Mouse (Mus musculus) embryonic facial prominence, embryonic 13.5 days (tissue): Measurements from ENCODE around the gene Reps1. TPM values are rescaled to one million over a fixed set of nuclear protein-coding genes. Genes with fewer than 3 reads are reported as not detected.

Experiments
- ATAC-seq: fragments of 200-750 bp; cut with Nextera tagmentation; 2 replicates; pipeline ENCODE4 v1.8.0; 2017; ENCODE audit warnings: low read depth; ENCODE audit not compliant: insufficient number of reproducible peaks, insufficient read depth, low FRiP score, low TSS enrichment
- H3K27ac ChIP-seq: fragments of 300-500 bp; sonication (generic); 2 replicates; pipeline ENCODE4 v1.5.1; 2015; ENCODE audit warnings: moderate library complexity, mild to moderate bottlenecking, inconsistent platforms
- H3K27me3 ChIP-seq: fragments of 300-500 bp; sonication (generic); 2 replicates; pipeline ENCODE4 v1.6.1; 2015; ENCODE audit warnings: mild to moderate bottlenecking, inconsistent platforms
- H3K36me3 ChIP-seq: fragments of 300-500 bp; sonication (generic); 2 replicates; pipeline ENCODE4 v1.6.1; 2015; ENCODE audit warnings: mild to moderate bottlenecking, inconsistent platforms
- H3K4me1 ChIP-seq: fragments of 300-500 bp; sonication (generic); 2 replicates; pipeline ENCODE4 v1.6.1; 2015; ENCODE audit warnings: inconsistent platforms
- H3K4me2 ChIP-seq: fragments of 300-500 bp; sonication (generic); 2 replicates; pipeline ENCODE4 v1.6.1; 2015; ENCODE audit warnings: moderate library complexity, mild to moderate bottlenecking, inconsistent platforms
- H3K4me3 ChIP-seq: fragments of 300-500 bp; sonication (generic); 2 replicates; pipeline ENCODE4 v1.5.1; 2015; ENCODE audit warnings: mild to moderate bottlenecking, inconsistent platforms
- H3K9ac ChIP-seq: fragments of 300-500 bp; sonication (generic); 2 replicates; pipeline ENCODE4 v1.6.1; 2015; ENCODE audit warnings: mild to moderate bottlenecking, inconsistent platforms
- H3K9me3 ChIP-seq: fragments of 300-500 bp; sonication (generic); 2 replicates; pipeline ENCODE4 v1.6.1; 2016; ENCODE audit warnings: inconsistent platforms
- WGBS: fragments of 180-500 bp; shearing (Covaris S2); methylation state at CpG from one replicate; pipeline ENCODE4 v1.1.7; 2015; ENCODE audit warnings: mixed read lengths; 5-methylcytosine and 5-hydroxymethylcytosine counted together
- polyA plus RNA-seq: library from polyadenylated mRNA; unstranded; fragments of >200 nt; fragmentation: Nextera tagmentation; extraction: Ambion mirVana; gene quantifications from 2 replicates; pipeline ENCODE4 v1.2.1, GENCODE M21; 2015

The Reps1 gene
- polyA plus RNA-seq, 1 experiment from 2014 or later = 17.2 TPM

DNA sequence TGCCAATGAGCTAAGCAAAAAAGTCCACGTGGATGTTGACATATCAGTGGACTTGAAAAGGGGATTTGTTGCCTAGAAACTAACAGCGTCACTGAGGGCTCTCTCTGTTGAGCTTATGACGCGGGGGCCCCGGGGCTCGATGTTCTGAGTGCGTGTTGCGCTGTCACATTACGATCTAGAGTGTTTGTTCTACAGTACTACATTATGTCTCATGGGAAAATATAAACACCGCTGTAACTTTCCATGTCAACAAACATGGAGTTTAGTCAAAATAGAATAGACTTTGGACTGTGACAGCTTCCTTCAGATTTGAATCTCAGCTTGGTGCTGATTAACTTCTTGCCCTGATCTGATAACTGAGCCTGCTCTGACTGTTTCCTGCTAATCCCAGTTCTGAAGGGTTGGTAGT, 10.4 kb downstream of the Reps1 start:
- Histone ChIP-seq H3K4me3 (no peak overlapping the region), H3K27me3 (no peaks in the 10 kb centered on the region), H3K9me3 (no peaks in the 10 kb centered on the region), H3K4me1 (peaks cover 27% of the 10 kb centered on the region), H3K36me3 (no peaks in the 10 kb centered on the region), H3K4me2 (no peak overlapping the region), H3K27ac (no peak overlapping the region), H3K9ac (no peak overlapping the region)
- no peak for ATAC-seq
- 88% methylated on average over 10 of the region's 10 CpGs for WGBS

DNA sequence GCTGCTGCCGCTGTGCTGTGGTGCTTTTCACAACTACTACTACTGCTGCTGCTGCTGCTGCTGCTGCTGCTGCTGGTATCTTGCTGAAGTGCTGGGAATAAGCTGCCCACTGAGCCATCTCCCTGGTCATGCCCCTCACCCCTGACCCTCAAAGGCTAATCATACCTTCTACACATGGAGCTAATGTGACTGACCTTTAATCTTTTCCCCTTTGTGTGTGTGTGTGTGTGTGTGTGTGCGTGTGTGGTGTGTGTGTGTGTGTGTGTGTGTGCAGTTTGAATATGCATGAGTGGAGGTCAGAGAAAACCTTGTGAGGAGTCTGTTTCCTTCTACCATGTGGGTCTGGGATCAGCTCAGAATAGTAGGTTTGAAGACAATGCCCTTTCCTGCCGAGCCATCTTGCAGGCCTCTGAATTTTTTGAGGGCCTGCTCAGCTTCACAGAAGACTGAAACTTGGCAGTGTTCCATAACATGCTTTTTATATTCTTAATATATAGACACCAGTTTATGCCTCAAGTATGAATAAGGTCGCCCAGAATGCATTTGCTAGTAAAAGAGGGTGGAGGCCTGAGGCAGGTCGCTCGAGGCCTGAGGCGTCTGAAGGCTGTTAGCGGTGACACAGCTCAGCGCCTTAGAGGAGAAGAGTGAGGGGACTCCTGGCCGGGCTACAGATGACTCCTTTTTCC, 12.2 kb downstream of the Reps1 start:
- Histone ChIP-seq H3K27me3 (no peaks in the 10 kb centered on the region), H3K9me3 (no peaks in the 10 kb centered on the region), H3K4me1 (peaks cover 28% of the 10 kb centered on the region), H3K9ac (no peak overlapping the region), H3K4me2 (no peak overlapping the region), H3K4me3 (no peak overlapping the region), H3K36me3 (no peaks in the 10 kb centered on the region), H3K27ac (peak overlapping the region; percentile 72)
- no peak for ATAC-seq
- 60% methylated on average over 10 of the region's 10 CpGs for WGBS

DNA sequence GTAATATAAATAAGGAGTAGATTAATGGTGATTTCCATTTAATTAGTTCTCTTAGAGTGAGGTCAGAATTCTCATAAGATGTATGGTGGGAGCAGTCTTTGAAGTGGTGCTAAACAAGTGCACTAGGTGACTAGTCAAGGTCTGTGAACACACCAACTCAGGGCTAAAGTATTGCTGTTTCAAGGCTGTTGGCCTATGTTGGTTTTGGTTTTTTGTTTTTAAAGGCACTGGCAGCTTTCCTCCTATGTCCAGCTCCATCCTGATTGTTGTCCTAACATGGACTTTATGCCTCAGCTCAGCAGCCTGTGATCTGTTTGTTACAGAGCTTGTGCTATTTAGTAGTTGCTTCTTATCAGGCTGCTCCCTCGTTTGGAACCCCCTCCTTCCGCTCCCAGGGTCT, 13.2 kb downstream of the Reps1 start:
- ATAC-seq = no peak
- H3K4me3 ChIP-seq = no peak overlapping the region
- no peak overlapping the region for H3K9ac ChIP-seq
- peaks cover 28% of the 10 kb centered on the region for H3K4me1 ChIP-seq
- no peaks in the 10 kb centered on the region for H3K36me3 ChIP-seq
- H3K4me2 ChIP-seq = no peak overlapping the region
- 78% methylated on average over 2 of the region's 2 CpGs for WGBS
- no peaks in the 10 kb centered on the region for H3K27me3 ChIP-seq
- no peak overlapping the region for H3K27ac ChIP-seq
- H3K9me3 ChIP-seq = no peaks in the 10 kb centered on the region

GRCm38 (mm10) chr10:18069576-18069975, 13.9 kb downstream of the Reps1 start:
- Histone ChIP-seq H3K4me2 (no peak overlapping the region), H3K9ac (no peak overlapping the region), H3K27me3 (no peaks in the 10 kb centered on the region), H3K4me3 (no peak overlapping the region), H3K36me3 (no peaks in the 10 kb centered on the region), H3K27ac (no peak overlapping the region), H3K4me1 (peaks cover 28% of the 10 kb centered on the region), H3K9me3 (no peaks in the 10 kb centered on the region)
- WGBS = 65% methylated on average over 2 of the region's 2 CpGs
- ATAC-seq = no peak

DNA sequence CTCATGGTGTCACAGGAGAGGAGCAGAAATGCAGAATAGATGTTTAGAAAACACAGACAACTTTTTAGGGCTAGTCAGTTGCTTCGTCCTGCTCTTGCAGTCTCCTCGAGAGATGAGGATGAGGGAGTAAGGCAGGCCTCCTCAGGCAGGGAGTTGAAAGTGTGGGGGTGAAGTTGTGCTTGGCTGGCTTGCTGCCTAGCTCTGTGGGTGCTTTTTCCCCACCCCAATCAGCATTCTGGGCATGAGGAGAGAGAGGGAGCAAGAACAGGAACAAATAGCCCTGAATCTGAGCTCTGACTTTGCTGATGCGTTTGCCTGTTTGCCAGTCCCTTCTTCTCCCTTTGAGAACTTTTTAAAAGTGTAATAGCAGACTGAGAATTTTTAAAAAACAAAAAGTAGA, 14.5 kb downstream of the Reps1 start:
- no peak for ATAC-seq
- H3K27ac ChIP-seq = peak overlapping the region; percentile 28; the same call in 1 of the 2 replicates
- no peaks in the 10 kb centered on the region for H3K27me3 ChIP-seq
- WGBS = 78% methylated on average over 3 of the region's 3 CpGs
- H3K9ac ChIP-seq = no peak overlapping the region
- peaks cover 28% of the 10 kb centered on the region for H3K4me1 ChIP-seq
- H3K4me3 ChIP-seq = no peak overlapping the region
- no peaks in the 10 kb centered on the region for H3K36me3 ChIP-seq
- H3K4me2 ChIP-seq = no peak overlapping the region
- no peaks in the 10 kb centered on the region for H3K9me3 ChIP-seq

DNA sequence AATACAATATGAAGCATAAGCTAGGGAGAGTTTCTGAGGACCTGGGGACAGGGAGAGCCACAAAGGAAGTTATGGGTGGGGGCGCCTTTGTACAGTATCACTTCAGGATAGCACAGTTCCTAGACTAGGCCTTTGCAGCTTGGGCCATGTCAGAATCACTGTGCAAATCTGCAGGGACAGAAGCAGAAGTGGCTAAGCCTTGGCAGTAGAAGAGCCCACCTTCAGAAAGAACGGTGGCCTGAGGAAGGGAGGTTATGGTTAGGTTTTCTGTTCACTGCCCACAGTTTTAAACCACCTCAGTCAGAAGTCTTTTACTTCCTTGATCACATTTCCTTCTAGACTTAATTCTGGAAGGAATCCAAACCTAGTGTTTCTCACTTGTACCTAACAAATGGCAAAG, 15.0 kb downstream of the Reps1 start:
- Histone ChIP-seq H3K9ac (no peak overlapping the region), H3K4me1 (peaks cover 28% of the 10 kb centered on the region), H3K36me3 (no peaks in the 10 kb centered on the region), H3K4me2 (no peak overlapping the region), H3K27ac (peak overlapping the region; percentile 28; the same call in 1 of the 2 replicates), H3K9me3 (no peaks in the 10 kb centered on the region), H3K27me3 (no peaks in the 10 kb centered on the region), H3K4me3 (no peak overlapping the region)
- WGBS = 82% methylated on average over 2 of the region's 2 CpGs
- no peak for ATAC-seq

GRCm38 (mm10) chr10:18072871-18073270, 17.2 kb downstream of the Reps1 start:
- H3K4me1 ChIP-seq = peaks cover 17% of the 10 kb centered on the region
- no peaks in the 10 kb centered on the region for H3K9me3 ChIP-seq
- H3K36me3 ChIP-seq = peaks cover 4% of the 10 kb centered on the region
- no peaks in the 10 kb centered on the region for H3K27me3 ChIP-seq
- WGBS = 45% methylated on average over 3 of the region's 3 CpGs
- no peak overlapping the region for H3K27ac ChIP-seq
- H3K9ac ChIP-seq = no peak overlapping the region
- H3K4me3 ChIP-seq = no peak overlapping the region
- no peak for ATAC-seq
- H3K4me2 ChIP-seq = no peak overlapping the region

DNA sequence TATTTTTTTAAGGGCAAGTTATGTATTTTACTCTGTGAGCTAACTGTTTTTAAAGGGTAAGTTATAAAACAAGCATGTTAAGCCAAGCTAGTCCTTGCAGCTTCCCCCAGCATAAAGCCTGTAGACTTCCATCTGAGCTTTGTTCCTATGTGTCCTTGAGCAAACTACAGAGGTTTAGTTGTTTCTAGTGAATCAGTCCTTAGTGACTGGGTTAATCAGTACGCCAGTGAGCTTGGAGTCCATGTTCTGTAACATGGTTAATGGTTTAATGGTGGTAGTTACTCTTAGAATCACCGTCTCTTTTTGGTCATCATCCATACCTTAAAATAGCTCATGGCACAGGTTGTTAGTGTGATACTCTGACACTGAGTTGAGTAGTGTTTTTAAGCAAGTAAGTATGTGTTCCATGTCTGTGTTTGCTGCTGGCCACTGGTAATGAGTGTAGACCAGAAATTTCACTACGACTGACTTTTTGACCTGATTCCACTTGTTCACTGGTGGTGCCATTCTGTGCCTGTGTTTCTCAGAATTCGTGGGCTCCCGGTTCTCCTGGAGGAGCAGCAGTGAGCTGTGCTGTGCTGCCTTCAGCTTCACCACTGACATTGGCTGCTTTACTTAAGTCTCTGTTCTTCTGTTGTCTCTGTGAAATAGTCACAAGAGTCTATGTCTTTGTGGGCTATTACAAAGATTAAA, 18.9 kb downstream of the Reps1 start:
- H3K27me3 ChIP-seq = no peaks in the 10 kb centered on the region
- H3K4me1 ChIP-seq = peaks cover 13% of the 10 kb centered on the region
- no peak for ATAC-seq
- 89% methylated on average over 5 of the region's 5 CpGs for WGBS
- H3K4me2 ChIP-seq = no peak overlapping the region
- H3K9me3 ChIP-seq = no peaks in the 10 kb centered on the region
- H3K4me3 ChIP-seq = no peak overlapping the region
- H3K36me3 ChIP-seq = peaks cover 4% of the 10 kb centered on the region
- no peak overlapping the region for H3K9ac ChIP-seq
- no peak overlapping the region for H3K27ac ChIP-seq

- Histone ChIP-seq H3K9ac (no peak overlapping the region), H3K9me3 (no peaks in the 10 kb centered on the region), H3K4me3 (no peak overlapping the region), H3K27me3 (no peaks in the 10 kb centered on the region), H3K4me2 (no peak overlapping the region), H3K4me1 (peaks cover 10% of the 10 kb centered on the region), H3K36me3 (peaks cover 4% of the 10 kb centered on the region), H3K27ac (no peak overlapping the region)
- ATAC-seq = no peak
- 93% methylated on average over 6 of the region's 6 CpGs for WGBS
Measured at GRCm38 (mm10) chr10:18075845-18076244, 20.2 kb downstream of the Reps1 start.

GRCm38 (mm10) chr10:18081536-18081935, 25.9 kb downstream of the Reps1 start:
- Histone ChIP-seq H3K27me3 (no peaks in the 10 kb centered on the region), H3K4me2 (no peak overlapping the region), H3K9me3 (peaks cover 8% of the 10 kb centered on the region; the same call in 1 of the 2 replicates), H3K9ac (no peak overlapping the region), H3K36me3 (peaks cover 13% of the 10 kb centered on the region), H3K4me1 (peaks cover 11% of the 10 kb centered on the region), H3K27ac (no peak overlapping the region), H3K4me3 (no peak overlapping the region)
- no peak for ATAC-seq
- WGBS = 53% methylated on average over 1 of the region's 1 CpGs

DNA sequence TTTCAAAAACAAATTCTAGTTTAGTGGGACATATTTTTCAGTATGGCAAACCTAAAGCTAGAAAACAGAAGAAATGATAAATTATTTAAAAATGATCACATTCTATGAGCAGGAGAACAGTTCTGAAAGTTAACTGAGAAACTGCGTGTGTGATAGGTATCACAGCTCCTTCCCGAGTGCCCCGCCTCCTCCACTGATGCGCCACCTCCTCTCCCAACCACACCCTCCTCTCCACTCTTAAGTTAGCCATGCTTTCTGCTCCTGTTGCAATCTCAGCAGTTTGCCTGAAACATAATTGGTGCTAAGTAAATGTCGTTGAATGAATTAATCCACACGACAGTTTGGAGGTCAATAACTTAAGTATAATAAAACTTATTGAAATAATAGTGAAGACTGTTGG, 27.1 kb downstream of the Reps1 start:
- no peak for ATAC-seq
- Histone ChIP-seq H3K36me3 (peaks cover 9% of the 10 kb centered on the region; the same call in 1 of the 2 replicates), H3K27ac (no peak overlapping the region), H3K4me2 (no peak overlapping the region), H3K9me3 (peaks cover 11% of the 10 kb centered on the region; the same call in 1 of the 2 replicates), H3K4me3 (no peak overlapping the region), H3K9ac (no peak overlapping the region), H3K4me1 (peaks cover 11% of the 10 kb centered on the region), H3K27me3 (no peaks in the 10 kb centered on the region)
- 95% methylated on average over 6 of the region's 6 CpGs for WGBS

- no peak overlapping the region for H3K27ac ChIP-seq
- H3K36me3 ChIP-seq = peaks cover 48% of the 10 kb centered on the region
- H3K4me1 ChIP-seq = no peaks in the 10 kb centered on the region
- H3K9me3 ChIP-seq = peaks cover 8% of the 10 kb centered on the region; the same call in 1 of the 2 replicates
- H3K27me3 ChIP-seq = no peaks in the 10 kb centered on the region
- H3K4me3 ChIP-seq = no peak overlapping the region
- no peak overlapping the region for H3K9ac ChIP-seq
- ATAC-seq = no peak
- H3K4me2 ChIP-seq = no peak overlapping the region
Measured at GRCm38 (mm10) chr10:18090691-18091090, 35.0 kb downstream of the Reps1 start.
